Mouse (Mus musculus): ENCODE data around the gene Sh3bp4. TPM values are rescaled to one million over a fixed set of nuclear protein-coding genes. Genes with fewer than 3 reads are reported as not detected.
A peak's percentile ranks its signal among the peaks of the same experiment; 100 is the strongest.

The Sh3bp4 gene
- total and polyA plus RNA-seq, 3 experiments, result 13.7 to 21.3 (median 16.4) TPM

- DNase-seq, result no peak
Observed at GRCm38 (mm10) chr1:89093696-89094095, 23.5 kb downstream of the Sh3bp4 start.

- no peak for DNase-seq
Observed at GRCm38 (mm10) chr1:89094416-89094815, 24.2 kb downstream of the Sh3bp4 start.

- no peak for DNase-seq
Observed at GRCm38 (mm10) chr1:89095642-89096424, 25.6 kb downstream of the Sh3bp4 start.

GRCm38 (mm10) chr1:89102231-89103003 is 32.2 kb downstream of the Sh3bp4 start:
- no peak for DNase-seq

GRCm38 (mm10) chr1:89103004-89103263 is 32.7 kb downstream of the Sh3bp4 start:
- no peak for DNase-seq

- no peak for DNase-seq
Observed at GRCm38 (mm10) chr1:89103505-89103904, 33.3 kb downstream of the Sh3bp4 start.

GRCm38 (mm10) chr1:89104066-89104765 is 34.0 kb downstream of the Sh3bp4 start:
- DNase-seq, result peak; percentile 72

GRCm38 (mm10) chr1:89105891-89106830 is 35.9 kb downstream of the Sh3bp4 start:
- peak; percentile 72 for DNase-seq

- DNase-seq, result no peak
Observed at GRCm38 (mm10) chr1:89107466-89107865, 37.3 kb downstream of the Sh3bp4 start.

GRCm38 (mm10) chr1:89108340-89108896 is 38.2 kb downstream of the Sh3bp4 start:
- DNase-seq, result peak; percentile 55

- DNase-seq, result no peak
Observed at GRCm38 (mm10) chr1:89109767-89110166, 39.6 kb downstream of the Sh3bp4 start.

GRCm38 (mm10) chr1:89110767-89111534 is 40.7 kb downstream of the Sh3bp4 start:
- DNase-seq, result no peak

- DNase-seq, result no peak
Observed at GRCm38 (mm10) chr1:89112544-89112943, 42.3 kb downstream of the Sh3bp4 start.

GRCm38 (mm10) chr1:89113731-89114130 is 43.5 kb downstream of the Sh3bp4 start:
- no peak for DNase-seq

GRCm38 (mm10) chr1:89117062-89117461 is 46.8 kb downstream of the Sh3bp4 start:
- no peak for DNase-seq

- no peak for DNase-seq
Observed at GRCm38 (mm10) chr1:89118076-89118475, 47.9 kb downstream of the Sh3bp4 start.

GRCm38 (mm10) chr1:89118836-89119235 is 48.6 kb downstream of the Sh3bp4 start:
- no peak for DNase-seq

GRCm38 (mm10) chr1:89120290-89120689 is 50.1 kb downstream of the Sh3bp4 start:
- DNase-seq, result no peak

- DNase-seq, result peak; percentile 63
Observed at GRCm38 (mm10) chr1:89121466-89121865, 51.3 kb downstream of the Sh3bp4 start.

- DNase-seq, result no peak
Observed at GRCm38 (mm10) chr1:89122376-89122775, 52.2 kb downstream of the Sh3bp4 start.

- DNase-seq, result no peak
Observed at GRCm38 (mm10) chr1:89124076-89124475, 53.9 kb downstream of the Sh3bp4 start.

Measured in adrenal gland, adult 2 months (tissue).